Mouse (Mus musculus) C2C12 (cell line): ENCODE measurements around the gene Map3k4.

ENCODE experiments used
- CTCF ChIP-seq: IDR thresholded peaks from one replicate; pipeline ENCODE4 v1.5.1; 2011; ENCODE audit not compliant: control insufficient read depth, insufficient read depth, insufficient read length
- FOSL1 ChIP-seq: IDR thresholded peaks from one replicate; pipeline ENCODE4 v1.8.0; 2011; ENCODE audit warnings: mild to moderate bottlenecking, low read length; ENCODE audit not compliant: poor library complexity, insufficient read depth, severe bottlenecking
- MAX ChIP-seq: IDR thresholded peaks from one replicate; pipeline ENCODE4 v1.6.1; 2011; ENCODE audit warnings: mild to moderate bottlenecking, control low read depth
- USF1 ChIP-seq: IDR thresholded peaks from one replicate; pipeline ENCODE4 v1.6.1; 2011; ENCODE audit warnings: low read depth, mild to moderate bottlenecking, control low read depth, moderate library complexity

- TF ChIP-seq CTCF (no peak), USF1 (no peak), MAX (no peak), FOSL1 (no peak)
Observed at GRCm38 (mm10) chr17:12211890-12212289, 106.7 kb downstream of the Map3k4 start.
